8 mouse cellular contexts compared by ENCODE assay signal in genomic region chr17:56241541-56242401, GRCm38 (mm10). TPM values are rescaled to one million over a fixed set of nuclear protein-coding genes. Genes with fewer than 3 reads are reported as not detected.
A peak's percentile ranks its signal among the peaks of the same experiment; 100 is the strongest.
DNase-seq lines count a peak whose midpoint lies in the region; ATAC-seq and TF ChIP-seq lines count a peak whose summit lies in the region.

No protein-coding gene starts in this region.

- no peaks in the 10 kb centered on the region for H3K79me2 ChIP-seq in myocyte (ENCODE audit: control insufficient read depth, insufficient read depth)

- peak overlapping the region; percentile 67 for H3K4me3 ChIP-seq in cortical plate, adult 2 months (ENCODE audit: insufficient read depth, low read length)
- no peak overlapping the region for H3K4me3 ChIP-seq in limb, embryonic 14.5 days (replicated peaks; ENCODE audit: low read length)
- no peak overlapping the region for H3K4me3 ChIP-seq in myocyte

- H3K9ac ChIP-seq in limb, embryonic 14.5 days (ENCODE audit: low read depth, low read length, severe bottlenecking): no peak overlapping the region

- H3K9me3 ChIP-seq in limb, embryonic 14.5 days (ENCODE audit: control insufficient read depth, low read length): no peaks in the 10 kb centered on the region

- TF ChIP-seq POLR2A in cortical plate, adult 2 months (IDR thresholded peaks at IDR 0.05; ENCODE audit: extremely low read depth, insufficient read depth, low read length): peak; percentile 99
- TF ChIP-seq POLR2A in limb, embryonic 14.5 days (IDR thresholded peaks at IDR 0.05; ENCODE audit: borderline replicate concordance, extremely low read depth, insufficient read depth, insufficient read length): no peak
- no peak for TF ChIP-seq POLR2A in myocyte (IDR thresholded peaks at IDR 0.05; ENCODE audit: insufficient read length, low read depth)

- no peak overlapping the region for H3K4me2 ChIP-seq in limb, embryonic 14.5 days (replicated peaks; ENCODE audit: low read depth, low read length, severe bottlenecking)
- no peak overlapping the region for H3K4me2 ChIP-seq in myocyte (ENCODE audit: low read depth)

- TF ChIP-seq CTCF in cortical plate, adult 2 months (IDR thresholded peaks at IDR 0.05; ENCODE audit: extremely low read depth, insufficient read depth, low read length): no peak

- peak; percentile 70 to 74 for DNase-seq in left cerebral cortex, adult 18-20 months (ENCODE audit: low spot score in 2 of 2)
- DNase-seq in left cerebral cortex, adult 11 months (ENCODE audit: low spot score): no peak
- DNase-seq in gastrocnemius, postnatal 4 days (ENCODE audit: low spot score in 2 of 2): peak; percentile 85 to 94
- DNase-seq in kidney, adult 9 months: peak; percentile 84
- peak; percentile 91 for DNase-seq in limb, embryonic 14.5 days (ENCODE audit: low spot score)
- DNase-seq in spleen, postnatal 36 days (ENCODE audit: low spot score in 2 of 2): peak; percentile 71 to 72

- no peak overlapping the region for H3ac ChIP-seq in myocyte (ENCODE audit: control insufficient read depth, insufficient read length)

- no peaks in the 10 kb centered on the region for H3K27me3 ChIP-seq in limb, embryonic 14.5 days (ENCODE audit: control insufficient read depth, insufficient read depth, low read length)
- H3K27me3 ChIP-seq in myocyte (ENCODE audit: control insufficient read depth, insufficient read depth, insufficient read length): no peaks in the 10 kb centered on the region

- peaks cover 3% of the 10 kb centered on the region for H3K4me1 ChIP-seq in cortical plate, adult 2 months (ENCODE audit: control insufficient read depth, insufficient read depth, low read length)
- H3K4me1 ChIP-seq in limb, embryonic 14.5 days (ENCODE audit: control insufficient read depth, insufficient read depth, low read length): no peaks in the 10 kb centered on the region

- no peaks in the 10 kb centered on the region for H3K36me3 ChIP-seq in limb, embryonic 14.5 days (ENCODE audit: control insufficient read depth, insufficient read depth, low read length)
- H3K36me3 ChIP-seq in myocyte (ENCODE audit: control insufficient read depth, insufficient read depth): no peaks in the 10 kb centered on the region

- peak; percentile 53; the same call in 1 of the 2 replicates for ATAC-seq in limb, embryonic 14.5 days (ENCODE audit: low FRiP score, low read depth)

- WGBS in limb, embryonic 14.5 days: under 1% methylated on average over 33 of the region's 33 CpGs

- peak overlapping the region; percentile 5; the same call in 1 of the 2 replicates for H3K27ac ChIP-seq in cortical plate, adult 2 months (ENCODE audit: insufficient read depth, low read length)
- H3K27ac ChIP-seq in limb, embryonic 14.5 days (replicated peaks; ENCODE audit: low read depth, low read length): no peak overlapping the region

TF ChIP-seq in myocyte, 11 proteins besides CTCF, POLR2A, EP300 and RAD21:
- TF ChIP-seq USF1 (IDR thresholded peaks at IDR 0.05; ENCODE audit: low read depth): no peak
- TF ChIP-seq MAX (IDR thresholded peaks at IDR 0.05; ENCODE audit: low read depth): peak; percentile 85
- TF ChIP-seq TCF12 (IDR thresholded peaks at IDR 0.05; ENCODE audit: insufficient read depth, poor library complexity, severe bottlenecking): no peak
- TF ChIP-seq POLR2AphosphoS2 (IDR thresholded peaks at IDR 0.05; ENCODE audit: insufficient read length, low read depth): no peak
- TF ChIP-seq MYOG (IDR thresholded peaks at IDR 0.05; ENCODE audit: control insufficient read depth in 1 of 3, insufficient read depth in 1 of 3, insufficient read length in 2 of 3, low read depth in 2 of 3): peak in 1 of 3 experiments; percentile 38
- peak; percentile 99 for TF ChIP-seq REST (IDR thresholded peaks at IDR 0.05; ENCODE audit: insufficient read depth, insufficient read length)

RNA-seq across cellular contexts. Expression of gene Fem1a, which starts 14.8 kb away (rescaled TPM):
- 10 to 100 TPM; 29.9 to 31.9 TPM for total RNA-seq in left cerebral cortex, adult 18-20 months (2021)
- 23.3 and 24.1 TPM in 2 replicates for polyA plus RNA-seq in cortical plate, adult 2 months (2012; rRNA removed)
- total RNA-seq in gastrocnemius, postnatal 4 days (2021): 10 to 100 TPM; 98.3 to 99.9 TPM
- polyA plus RNA-seq in limb, embryonic 14.5 days (2012; rRNA removed): 14.5 and 18.4 TPM in 2 replicates
- polyA plus RNA-seq in limb, embryonic 14.5 days (2014; fragmentation: Nextera tagmentation; extraction: Ambion mirVana): 16.0 and 17.4 TPM in 2 replicates
- polyA plus RNA-seq in myocyte (2012; fragmentation: generic; extraction: Trizol): 43.6 TPM

RNA-seq across cellular contexts. Expression of gene Dpp9, which starts 23.1 kb away (rescaled TPM):
- total RNA-seq in left cerebral cortex, adult 18-20 months (2021): 10 to 100 TPM; 59.7 to 69.5 TPM
- 51.2 and 52.0 TPM in 2 replicates for polyA plus RNA-seq in cortical plate, adult 2 months (2012; rRNA removed)
- 10 to 100 TPM; 30.0 to 30.5 TPM for total RNA-seq in gastrocnemius, postnatal 4 days (2021)
- polyA plus RNA-seq in limb, embryonic 14.5 days (2012; rRNA removed): 54.3 and 69.6 TPM in 2 replicates
- polyA plus RNA-seq in limb, embryonic 14.5 days (2014; fragmentation: Nextera tagmentation; extraction: Ambion mirVana): 33.9 and 37.7 TPM in 2 replicates
- 37.1 TPM for polyA plus RNA-seq in myocyte (2012; fragmentation: generic; extraction: Trizol)

RNA-seq across cellular contexts. Expression of gene Ticam1, which starts 34.8 kb away (rescaled TPM):
- 1 to 10 TPM; 5.2 to 7.6 TPM for total RNA-seq in left cerebral cortex, adult 18-20 months (2021)
- 4.2 and 4.8 TPM in 2 replicates for polyA plus RNA-seq in cortical plate, adult 2 months (2012; rRNA removed)
- total RNA-seq in gastrocnemius, postnatal 4 days (2021): 1 to 10 TPM; 8.5 to 8.9 TPM
- 12.5 and 16.5 TPM in 2 replicates for polyA plus RNA-seq in limb, embryonic 14.5 days (2012; rRNA removed)
- 8.2 and 8.7 TPM in 2 replicates for polyA plus RNA-seq in limb, embryonic 14.5 days (2014; fragmentation: Nextera tagmentation; extraction: Ambion mirVana)
- polyA plus RNA-seq in myocyte (2012; fragmentation: generic; extraction: Trizol): 9.1 TPM

RNA-seq across cellular contexts. Expression of gene Plin3, which starts 50.9 kb away (rescaled TPM):
- total RNA-seq in left cerebral cortex, adult 18-20 months (2021): 10 to 100 TPM; 11.9 to 15.1 TPM
- polyA plus RNA-seq in cortical plate, adult 2 months (2012; rRNA removed): 8.4 and 10.1 TPM in 2 replicates
- total RNA-seq in gastrocnemius, postnatal 4 days (2021): 10 to 100 TPM; 59.0 to 60.6 TPM
- polyA plus RNA-seq in limb, embryonic 14.5 days (2012; rRNA removed): 41.0 and 44.1 TPM in 2 replicates
- polyA plus RNA-seq in limb, embryonic 14.5 days (2014; fragmentation: Nextera tagmentation; extraction: Ambion mirVana): 90.1 and 90.3 TPM in 2 replicates
- 44.8 TPM for polyA plus RNA-seq in myocyte (2012; fragmentation: generic; extraction: Trizol)

RNA-seq across cellular contexts. Expression of gene Mydgf, which starts 58.1 kb away (rescaled TPM):
- 10 to 100 TPM; 38.8 to 40.9 TPM for total RNA-seq in left cerebral cortex, adult 18-20 months (2021)
- polyA plus RNA-seq in cortical plate, adult 2 months (2012; rRNA removed): 43.3 and 45.8 TPM in 2 replicates
- 10 to 100 TPM; 42.4 to 47.5 TPM for total RNA-seq in gastrocnemius, postnatal 4 days (2021)
- 83.2 and 93.7 TPM in 2 replicates for polyA plus RNA-seq in limb, embryonic 14.5 days (2012; rRNA removed)
- 99.7 and 101 TPM in 2 replicates for polyA plus RNA-seq in limb, embryonic 14.5 days (2014; fragmentation: Nextera tagmentation; extraction: Ambion mirVana)
- polyA plus RNA-seq in myocyte (2012; fragmentation: generic; extraction: Trizol): 73.9 TPM
